16 mouse cellular contexts compared by ENCODE assay signal in the genomic region with DNA sequence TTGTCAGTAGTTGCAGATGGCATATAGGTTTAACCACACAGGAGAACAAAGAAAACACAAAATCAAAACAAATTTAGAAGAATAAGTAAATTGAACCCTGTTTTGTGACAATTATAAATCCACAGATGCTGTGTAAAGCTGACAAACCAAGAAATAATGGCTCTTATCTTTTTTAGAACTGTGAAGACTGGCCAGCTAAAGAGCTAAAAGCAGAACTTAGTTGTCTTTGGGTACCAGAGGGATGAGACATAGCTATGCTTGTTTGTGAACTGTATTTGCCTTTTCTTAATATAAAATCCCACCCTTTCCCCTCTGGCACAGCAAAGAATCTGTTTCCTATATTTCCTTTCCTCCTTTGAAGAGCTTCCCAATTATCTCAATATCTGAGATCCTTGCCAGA.
"Had no signal": no experiment of that assay in that cellular context is flagged by ENCODE, and none has a peak within 500 bp of the region (broad histone marks: within the 10 kb centered on the region; RNA-seq: fewer than 3 reads in every experiment).

No protein-coding gene starts in this region.

- H3K36me3 ChIP-seq: neural tube, embryonic 13.5 days; neural tube, embryonic 15.5 days; stomach, embryonic 15.5 days had no signal

- H3K27ac ChIP-seq: neural tube, embryonic 13.5 days; neural tube, embryonic 15.5 days; stomach, embryonic 15.5 days; stomach, postnatal 0 days had no signal

- H3K9me3 ChIP-seq: neural tube, embryonic 13.5 days; neural tube, embryonic 15.5 days; stomach, embryonic 15.5 days had no signal

- DNase-seq: retina, postnatal 1 day; right cerebral cortex, adult 18-20 months; right cerebral cortex, postnatal 14 days; right cerebral cortex, postnatal 25 days; right cerebral cortex, postnatal 4 days; spleen, adult 18-20 months; thymus, adult 18-20 months; thymus, adult 2 months; thymus, postnatal 14 days; thymus, postnatal 25 days; thymus, postnatal 36 days; thymus, postnatal 4 days had no signal

- H3K4me1 ChIP-seq: stomach, embryonic 15.5 days had no signal

- H3K4me3 ChIP-seq: neural tube, embryonic 13.5 days; neural tube, embryonic 15.5 days; stomach, embryonic 15.5 days had no signal

- H3K27me3 ChIP-seq: neural tube, embryonic 13.5 days; neural tube, embryonic 15.5 days; stomach, embryonic 15.5 days had no signal

- H3K9ac ChIP-seq: neural tube, embryonic 13.5 days; neural tube, embryonic 15.5 days; stomach, embryonic 15.5 days had no signal
